In genomic region chr2:91412361-91412760, GRCm38 (mm10) we compare ENCODE assay signal across 11 mouse cellular contexts. TPM values are rescaled to one million over a fixed set of nuclear protein-coding genes. Genes with fewer than 3 reads are reported as not detected.
DNase-seq lines count a peak whose midpoint lies in the region; ATAC-seq and TF ChIP-seq lines count a peak whose summit lies in the region.
"Had no signal": no experiment of that assay in that cellular context is flagged by ENCODE, and none has a peak within 500 bp of the region (broad histone marks: within the 10 kb centered on the region; RNA-seq: fewer than 3 reads in every experiment).

No protein-coding gene starts in this region.

- H3K36me3 ChIP-seq in CH12.LX (replicated peaks in 1 of 2; ENCODE audit: control insufficient read depth in 1 of 2, insufficient read depth in 1 of 2, low read length in 1 of 2) = peaks cover 0 to 4% of the 10 kb centered on the region in 2 experiments
- no peaks in the 10 kb centered on the region for H3K36me3 ChIP-seq in intestine, embryonic 15.5 days

- no peak for ATAC-seq in intestine, embryonic 15.5 days
- ATAC-seq: hindbrain, postnatal 0 days had no signal

- dilution Hi-C loops in CH12.LX (cut with MboI; ENCODE audit: extremely low pct_ligation_motif_present, extremely low pct_unique_long_range_greater_than_20kb, low sequenced_read_pairs) = no loop called here

- TF ChIP-seq POLR2A in CH12.LX (IDR thresholded peaks at IDR 0.05; ENCODE audit: low read depth, low read length) = no peak

- H3K4me2 ChIP-seq in CH12.LX (ENCODE audit: insufficient read depth, low read depth, poor library complexity, severe bottlenecking) = no peak overlapping the region
- H3K4me2 ChIP-seq in intestine, embryonic 15.5 days (replicated peaks) = no peak overlapping the region

- H3K4me1 ChIP-seq in CH12.LX (ENCODE audit: control insufficient read depth in 1 of 2, insufficient read depth in 2 of 2) = peaks cover 3 to 17% of the 10 kb centered on the region in 2 experiments; a peak in 2 of 4 replicates
- H3K4me1 ChIP-seq in intestine, embryonic 15.5 days (replicated peaks) = 0 out of 2 replicates have a peak, but pooled peaks cover 3% of the 10 kb centered on the region

- H3K27me3 ChIP-seq in CH12.LX (replicated peaks) = no peaks in the 10 kb centered on the region
- H3K27me3 ChIP-seq in intestine, embryonic 15.5 days (replicated peaks) = no peaks in the 10 kb centered on the region

- no peak overlapping the region for H3K4me3 ChIP-seq in CH12.LX (replicated peaks in 1 of 3; ENCODE audit: low read depth in 2 of 3, low read length in 2 of 3, poor library complexity in 1 of 3)
- H3K4me3 ChIP-seq in intestine, embryonic 15.5 days (replicated peaks) = no peak overlapping the region
- H3K4me3 ChIP-seq: erythroblast, embryonic 14.5 days had no signal

- no peaks in the 10 kb centered on the region for H3K9me3 ChIP-seq in CH12.LX (replicated peaks; ENCODE audit: low read length)
- H3K9me3 ChIP-seq in intestine, embryonic 15.5 days = no peaks in the 10 kb centered on the region

- in situ Hi-C loops in CH12.LX (cut with MboI; ENCODE audit: low pct_ligation_motif_present, low pct_unique_long_range_greater_than_20kb, low sequenced_read_pairs) = no loop called here

- no peak for TF ChIP-seq RAD21 in CH12.LX (IDR thresholded peaks at IDR 0.05; ENCODE audit: low read depth, low read length)

- TF ChIP-seq CTCF in CH12.LX (conservative IDR thresholded peaks at IDR 0.05 in 1 of 2, IDR thresholded peaks at IDR 0.05 in 1 of 2; ENCODE audit: low read depth in 2 of 2, low read length in 2 of 2) = no peak

- 72% methylated on average over 5 of the region's 5 CpGs for WGBS in intestine, embryonic 15.5 days

- no peaks in the 10 kb centered on the region for H3K79me2 ChIP-seq in CH12.LX (replicated peaks; ENCODE audit: control insufficient read depth, extremely low read depth, insufficient read depth, poor library complexity, severe bottlenecking)

- H3K27ac ChIP-seq in CH12.LX (ENCODE audit: insufficient read depth, low read depth) = no peak overlapping the region
- no peak overlapping the region for H3K27ac ChIP-seq in intestine, embryonic 15.5 days
- H3K27ac ChIP-seq: hindbrain, postnatal 0 days had no signal

- H3K9ac ChIP-seq in CH12.LX (ENCODE audit: insufficient read depth, low read depth) = no peak overlapping the region
- no peak overlapping the region for H3K9ac ChIP-seq in intestine, embryonic 15.5 days

- TF ChIP-seq EP300 in CH12.LX (IDR thresholded peaks at IDR 0.05; ENCODE audit: low read length) = no peak

- DNase-seq in CH12.LX (ENCODE audit: extremely low read depth) = peak; percentile 11
- peak; percentile 21 for DNase-seq in brain, adult 2 months (ENCODE audit: low read depth, low spot score)
- DNase-seq in kidney, adult 8-10 months = peak; percentile 30 to 39
- peak; percentile 68 for DNase-seq in lung, postnatal 10 days
- no peak for DNase-seq in right cerebral cortex, postnatal 36 days (ENCODE audit: low spot score in 2 of 2)
- DNase-seq in retina, postnatal 1 day = no peak
- DNase-seq: right cerebral cortex, postnatal 4 days had no signal

TF ChIP-seq in CH12.LX, 34 proteins besides CTCF, POLR2A, EP300 and RAD21:
- TF ChIP-seq NELFE (IDR thresholded peaks at IDR 0.05; ENCODE audit: low read depth, low read length) (no peak), JUN (IDR thresholded peaks at IDR 0.05; ENCODE audit: insufficient read depth, low read depth, low read length) (no peak), HCFC1 (IDR thresholded peaks at IDR 0.05; ENCODE audit: low read depth, low read length) (no peak; the same call in 1 of the 2 replicates), ELF1 (IDR thresholded peaks at IDR 0.05; ENCODE audit: low read depth, low read length) (0 out of 2 replicates have a peak, but pooled peaks have one; percentile 24), MXI1 (IDR thresholded peaks at IDR 0.05; ENCODE audit: low read depth, low read length) (no peak), NRF1 (IDR thresholded peaks at IDR 0.05; ENCODE audit: low read depth, low read length) (no peak)

RNA-seq across cellular contexts. Expression of gene 1110051M20Rik, which starts 32.1 kb away (rescaled TPM):
- 23.3 and 26.2 TPM in 2 replicates for total RNA-seq in CH12.LX (2012; rRNA removed)
- 28.7 and 34.0 TPM in 2 replicates for total RNA-seq in CH12.LX (2014; rRNA removed)
- 19.5 and 21.1 TPM in 2 replicates for polyA plus RNA-seq in CH12.LX (2012; ENCODE audit: insufficient read length, low read depth)
- polyA plus RNA-seq in intestine, embryonic 15.5 days (2015; fragmentation: Nextera tagmentation; extraction: Ambion mirVana) = 36.3 and 38.6 TPM in 2 replicates

RNA-seq across cellular contexts. Expression of gene Lrp4, which starts 45.0 kb away (rescaled TPM):
- total RNA-seq in CH12.LX (2012; rRNA removed) (2.5 and 5.9 TPM in 2 replicates), CH12.LX (2014; rRNA removed) (0.78 and 0.91 TPM in 2 replicates)
- 0.72 and 1.0 TPM in 2 replicates for polyA plus RNA-seq in CH12.LX (2012; ENCODE audit: insufficient read length, low read depth)
- 8.7 and 9.2 TPM in 2 replicates for polyA plus RNA-seq in intestine, embryonic 15.5 days (2015; fragmentation: Nextera tagmentation; extraction: Ambion mirVana)
- total RNA-seq: megakaryocyte-erythroid progenitor cell, adult 5-6 weeks had no signal
- polyA plus RNA-seq: erythroblast, embryonic 14.5 days had no signal

Comparison
In these comparisons a context has a peak if more than half of its experiments do, and no peak if none do; other contexts are left out.
1. DNase-seq: peak in CH12.LX (single experiment), brain, adult 2 months (single experiment), kidney, adult 8-10 months (2 of 2) and lung, postnatal 10 days (single experiment); none in right cerebral cortex, postnatal 36 days (0 of 2) and retina, postnatal 1 day (single experiment).